Comparison of ENCODE assay signal across 23 mouse cellular contexts in the genomic region with DNA sequence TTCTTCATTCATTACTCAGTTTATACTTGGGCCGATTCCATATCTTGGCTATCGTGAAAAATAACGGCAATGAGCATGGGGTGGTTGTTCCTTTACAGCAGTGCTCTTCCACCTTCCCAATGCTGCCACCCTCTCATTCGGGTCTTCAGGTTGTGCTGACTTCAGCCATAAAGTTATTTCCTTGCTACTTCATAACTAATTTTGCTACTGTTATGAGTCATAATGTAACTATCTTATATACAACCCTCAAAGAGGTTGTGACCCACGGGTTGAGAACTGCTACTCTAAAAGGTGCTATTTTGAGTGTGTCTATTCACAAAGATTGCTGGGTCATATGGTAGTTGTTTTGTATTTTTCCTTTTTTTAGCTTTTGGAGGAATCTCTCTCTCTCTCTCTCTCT.
"Had no signal": no experiment of that assay in that cellular context is flagged by ENCODE, and none has a peak within 500 bp of the region (broad histone marks: within the 10 kb centered on the region; RNA-seq: fewer than 3 reads in every experiment).

No protein-coding gene starts in this region.

- ATAC-seq: liver, embryonic 12.5 days had no signal

- H3K36me3 ChIP-seq: lung, embryonic 15.5 days; neural tube, embryonic 12.5 days had no signal

- H3K9ac ChIP-seq: limb, embryonic 13.5 days; liver, embryonic 12.5 days; liver, embryonic 15.5 days; lung, embryonic 15.5 days; neural tube, embryonic 12.5 days; neural tube, embryonic 15.5 days had no signal

- DNase-seq: kidney, adult 2 months; kidney, postnatal 25 days; layer of hippocampus, adult 9-11 months; liver; lung, adult 18-20 months; lung, postnatal 10 days; lung, postnatal 36 days; midbrain, embryonic 14.5 days; right cerebral cortex, adult 18-20 months; right cerebral cortex, postnatal 25 days; thymus, adult 18-20 months; thymus, postnatal 25 days had no signal

- H3K27me3 ChIP-seq: limb, embryonic 13.5 days; liver, embryonic 12.5 days; liver, embryonic 15.5 days; lung, embryonic 15.5 days; megakaryocyte, embryonic 14.5 days; neural tube, embryonic 12.5 days; neural tube, embryonic 15.5 days had no signal

- H3K27ac ChIP-seq: kidney, postnatal 0 days; layer of hippocampus, adult 2 months; limb, embryonic 10.5 days; limb, embryonic 13.5 days; liver, embryonic 12.5 days; liver, embryonic 15.5 days; lung, embryonic 15.5 days; neural tube, embryonic 12.5 days; neural tube, embryonic 15.5 days had no signal

- H3K4me3 ChIP-seq: layer of hippocampus, adult 2 months; limb, embryonic 10.5 days; limb, embryonic 13.5 days; liver, embryonic 12.5 days; liver, embryonic 15.5 days; lung, embryonic 15.5 days; megakaryocyte, embryonic 14.5 days; neural tube, embryonic 12.5 days; neural tube, embryonic 15.5 days had no signal

- H3K4me2 ChIP-seq: limb, embryonic 13.5 days; liver, embryonic 12.5 days; liver, embryonic 15.5 days; lung, embryonic 15.5 days; midbrain, embryonic 11.5 days; neural tube, embryonic 12.5 days; neural tube, embryonic 15.5 days had no signal

- H3K4me1 ChIP-seq: limb, embryonic 10.5 days; neural tube, embryonic 12.5 days; neural tube, embryonic 15.5 days had no signal

- H3K9me3 ChIP-seq: limb, embryonic 10.5 days; limb, embryonic 13.5 days; liver, embryonic 12.5 days; liver, embryonic 15.5 days; lung, embryonic 15.5 days; megakaryocyte, embryonic 14.5 days; neural tube, embryonic 12.5 days; neural tube, embryonic 15.5 days had no signal
